Mouse (Mus musculus): ENCODE data around the gene 2310034G01Rik. TPM values are rescaled to one million over a fixed set of nuclear protein-coding genes. Genes with fewer than 3 reads are reported as not detected.
A peak's percentile ranks its signal among the peaks of the same experiment; 100 is the strongest.

The 2310034G01Rik gene
- total and polyA plus RNA-seq, 3 experiments = 0.34 to 0.66 (median 0.43) TPM

GRCm38 (mm10) chr19:46329031-46329641, 21.0 kb downstream of the 2310034G01Rik start:
- H3K27ac ChIP-seq = peak overlapping the region; percentile 93
- peaks cover 7% of the 10 kb centered on the region for H3K4me1 ChIP-seq (ENCODE audit: control insufficient read depth, insufficient read depth, low read length)
- no peak for DNase-seq
- H3K4me3 ChIP-seq = peak overlapping the region; percentile 69
- H3K9ac ChIP-seq (ENCODE audit: low read depth, low read length) = peak overlapping the region; percentile 75
- no peaks in the 10 kb centered on the region for H3K27me3 ChIP-seq (ENCODE audit: control insufficient read depth, insufficient read depth, low read length)
- no peaks in the 10 kb centered on the region for H3K36me3 ChIP-seq (ENCODE audit: control insufficient read depth, insufficient read depth, low read length)
- TF ChIP-seq POLR2A (IDR thresholded peaks at IDR 0.05; ENCODE audit: insufficient read depth, low read depth, low read length) (no peak), CTCF (IDR thresholded peaks at IDR 0.05) (no peak), EP300 (IDR thresholded peaks at IDR 0.05; ENCODE audit: insufficient read depth, low read depth, low read length) (no peak)
- intact Hi-C loops (cut with DNase I) = no loop called here
- 3% methylated on average over 54 of the region's 54 CpGs for WGBS
- no peaks in the 10 kb centered on the region for H3K79me2 ChIP-seq (replicated peaks; ENCODE audit: control insufficient read depth, insufficient read depth, low read length)

- H3K79me2 ChIP-seq (replicated peaks; ENCODE audit: control insufficient read depth, insufficient read depth, low read length) = no peaks in the 10 kb centered on the region
- 0 out of 2 replicates have a peak, but pooled peaks have one; percentile 17 for TF ChIP-seq EP300 (IDR thresholded peaks at IDR 0.05; ENCODE audit: insufficient read depth, low read depth, low read length)
- TF ChIP-seq POLR2A (IDR thresholded peaks at IDR 0.05; ENCODE audit: insufficient read depth, low read depth, low read length) = peak; percentile 93
- no peak for TF ChIP-seq CTCF (IDR thresholded peaks at IDR 0.05)
- H3K36me3 ChIP-seq (ENCODE audit: control insufficient read depth, insufficient read depth, low read length) = no peaks in the 10 kb centered on the region
- H3K4me1 ChIP-seq (ENCODE audit: control insufficient read depth, insufficient read depth, low read length) = peaks cover 7% of the 10 kb centered on the region
- intact Hi-C loops (cut with DNase I) = loop anchor here (1.0 kb wide), 2 partner anchors 10 to 24 kb away; partner anchors contain the start of genes Cuedc2 and Nfkb2
- WGBS = under 1% methylated on average over 81 of the region's 81 CpGs
- H3K4me3 ChIP-seq = peak within 1 kb of the TSS; percentile 69
- peak within 1 kb of the TSS; percentile 93 for H3K27ac ChIP-seq
- peak; percentile 93 to 96 for DNase-seq
- no peaks in the 10 kb centered on the region for H3K27me3 ChIP-seq (ENCODE audit: control insufficient read depth, insufficient read depth, low read length)
- peak within 1 kb of the TSS; percentile 75 for H3K9ac ChIP-seq (ENCODE audit: low read depth, low read length)
Measured at GRCm38 (mm10) chr19:46328081-46329030, 21.7 kb downstream of the 2310034G01Rik start, which contains the start of gene Fbxl15. Gene Fbxl15 (plus strand): TSS chr19:46328184.

DNA sequence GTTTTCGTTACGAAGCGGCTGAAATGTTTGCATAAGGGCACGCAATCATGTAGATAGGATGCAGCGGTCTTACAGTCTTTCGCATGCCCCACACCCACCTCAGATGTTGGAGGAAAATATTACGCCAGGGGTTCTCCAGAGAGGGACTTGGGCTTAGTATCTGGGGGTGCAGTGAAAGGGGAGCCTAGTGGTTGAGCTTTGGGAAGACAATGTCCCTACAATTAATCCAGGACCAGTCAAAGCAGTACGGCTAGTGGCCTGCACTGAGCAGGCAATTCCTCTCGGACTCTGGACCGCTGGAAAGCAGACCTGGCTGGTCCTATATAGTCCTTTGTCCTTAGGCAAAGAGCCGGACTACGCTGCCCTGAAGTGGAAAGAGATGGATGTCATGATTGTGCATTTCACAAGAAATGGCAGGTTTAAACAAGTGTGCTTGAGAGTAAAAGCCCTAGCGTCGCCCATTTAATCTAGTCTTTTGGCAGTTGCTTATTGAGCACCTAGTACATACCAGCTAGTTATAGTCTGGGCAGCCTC, 22.5 kb downstream of the 2310034G01Rik start:
- H3K36me3 ChIP-seq (ENCODE audit: control insufficient read depth, insufficient read depth, low read length) = no peaks in the 10 kb centered on the region
- peak overlapping the region; percentile 93 for H3K27ac ChIP-seq
- H3K9ac ChIP-seq (ENCODE audit: low read depth, low read length) = no peak overlapping the region
- no peaks in the 10 kb centered on the region for H3K79me2 ChIP-seq (replicated peaks; ENCODE audit: control insufficient read depth, insufficient read depth, low read length)
- no peaks in the 10 kb centered on the region for H3K27me3 ChIP-seq (ENCODE audit: control insufficient read depth, insufficient read depth, low read length)
- peak overlapping the region; percentile 69 for H3K4me3 ChIP-seq
- DNase-seq = no peak
- WGBS = 23% methylated on average over 14 of the region's 14 CpGs
- no peak for TF ChIP-seq EP300 (IDR thresholded peaks at IDR 0.05; ENCODE audit: insufficient read depth, low read depth, low read length)
- TF ChIP-seq POLR2A (IDR thresholded peaks at IDR 0.05; ENCODE audit: insufficient read depth, low read depth, low read length) = no peak
- no peak for TF ChIP-seq CTCF (IDR thresholded peaks at IDR 0.05)
- intact Hi-C loops (cut with DNase I) = loop anchor here (1.0 kb wide), 2 partner anchors 11 to 23 kb away; partner anchors contain the start of genes Cuedc2 and Nfkb2
- peaks cover 7% of the 10 kb centered on the region for H3K4me1 ChIP-seq (ENCODE audit: control insufficient read depth, insufficient read depth, low read length)

DNA sequence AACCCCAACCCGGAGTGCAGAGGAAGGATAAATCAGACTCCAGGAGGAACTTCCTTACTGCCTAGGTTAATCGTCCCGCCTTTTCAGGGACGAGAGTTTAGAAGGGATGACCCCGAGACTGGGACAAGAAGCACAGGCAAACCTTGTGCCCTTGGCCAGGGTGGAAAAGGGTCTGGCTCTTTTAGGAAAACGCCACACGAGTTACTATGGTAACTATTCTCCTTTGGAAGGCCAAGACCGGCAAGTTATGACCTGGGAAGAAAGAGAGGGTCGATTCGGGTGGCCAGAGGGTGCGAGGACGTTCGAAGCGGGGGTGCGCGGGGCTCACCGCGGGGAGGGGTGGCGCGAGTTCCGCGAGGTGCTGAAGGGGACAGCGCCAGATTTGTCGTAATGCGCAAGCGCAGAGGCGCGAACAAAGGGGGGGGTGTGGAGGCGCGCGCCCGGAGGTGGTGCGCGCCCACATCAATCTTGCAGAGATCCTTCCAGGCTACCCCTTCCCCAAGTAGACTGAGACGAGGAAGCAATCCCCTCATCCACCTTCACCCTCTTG, 23.3 kb downstream of the 2310034G01Rik start, which contains the start of gene Psd:
Psd (minus strand) TSS at position 401 of the 550 bp plus-strand sequence.
- 1% methylated on average over 35 of the region's 35 CpGs for WGBS
- Histone ChIP-seq H3K4me1 (ENCODE audit: control insufficient read depth, insufficient read depth, low read length) (peaks cover 7% of the 10 kb centered on the region), H3K27me3 (ENCODE audit: control insufficient read depth, insufficient read depth, low read length) (no peaks in the 10 kb centered on the region), H3K27ac (peak within 1 kb of the TSS; percentile 93), H3K9ac (ENCODE audit: low read depth, low read length) (no peak within 1 kb of the TSS), H3K36me3 (ENCODE audit: control insufficient read depth, insufficient read depth, low read length) (no peaks in the 10 kb centered on the region), H3K79me2 (replicated peaks; ENCODE audit: control insufficient read depth, insufficient read depth, low read length) (no peaks in the 10 kb centered on the region), H3K4me3 (peak within 1 kb of the TSS; percentile 69)
- intact Hi-C loops (cut with DNase I) = no loop called here
- no peak for TF ChIP-seq EP300 (IDR thresholded peaks at IDR 0.05; ENCODE audit: insufficient read depth, low read depth, low read length)
- TF ChIP-seq POLR2A (IDR thresholded peaks at IDR 0.05; ENCODE audit: insufficient read depth, low read depth, low read length) = no peak
- TF ChIP-seq CTCF (IDR thresholded peaks at IDR 0.05) = no peak
- peak; percentile 53 to 74 for DNase-seq

DNA sequence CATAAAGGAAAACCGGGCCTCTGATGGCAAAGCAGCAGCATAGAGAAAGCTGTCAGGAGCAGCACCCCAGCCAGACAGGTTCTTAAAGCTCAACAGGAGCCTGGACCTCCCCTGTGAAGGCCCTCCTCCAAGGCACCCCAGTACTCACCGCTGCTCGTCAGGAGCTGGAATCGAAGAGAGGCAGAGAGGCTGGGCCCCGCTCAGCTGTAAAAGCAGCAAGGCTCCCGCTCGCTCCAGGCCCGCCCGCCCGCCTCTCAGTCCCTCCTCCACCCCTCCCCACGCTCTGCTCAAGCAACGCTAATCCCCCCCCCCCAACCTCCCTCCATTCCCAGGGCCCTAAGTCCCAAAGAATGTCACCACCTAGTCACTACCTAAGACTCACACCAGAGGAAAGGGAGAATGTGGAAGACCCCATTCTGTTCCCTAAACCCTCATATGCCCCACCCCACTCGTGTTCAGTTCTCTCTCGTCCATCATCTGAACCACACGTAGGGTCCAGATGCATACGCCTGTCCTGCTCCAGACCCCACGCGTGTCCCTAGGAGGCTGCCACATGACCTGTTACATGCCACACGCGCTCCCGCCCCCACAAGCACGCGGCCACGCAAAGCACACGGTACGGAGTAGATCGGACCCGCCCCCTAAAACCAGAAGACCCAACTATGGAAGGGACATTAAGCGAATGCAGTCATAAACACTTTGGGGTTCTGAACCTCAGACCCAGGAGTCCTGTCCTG, 23.9 kb downstream of the 2310034G01Rik start:
- no peaks in the 10 kb centered on the region for H3K79me2 ChIP-seq (replicated peaks; ENCODE audit: control insufficient read depth, insufficient read depth, low read length)

More for the DNA sequence above, 23.9 kb downstream of the 2310034G01Rik start:
- Histone ChIP-seq H3K27me3 (ENCODE audit: control insufficient read depth, insufficient read depth, low read length) (peaks cover 1% of the 10 kb centered on the region; the same call in 1 of the 2 replicates), H3K9ac (ENCODE audit: low read depth, low read length) (no peak overlapping the region), H3K4me1 (ENCODE audit: control insufficient read depth, insufficient read depth, low read length) (peaks cover 7% of the 10 kb centered on the region), H3K36me3 (ENCODE audit: control insufficient read depth, insufficient read depth, low read length) (no peaks in the 10 kb centered on the region), H3K4me3 (no peak overlapping the region; the same call in 1 of the 2 replicates), H3K27ac (no peak overlapping the region)
- TF ChIP-seq CTCF (IDR thresholded peaks at IDR 0.05) (no peak), POLR2A (IDR thresholded peaks at IDR 0.05; ENCODE audit: insufficient read depth, low read depth, low read length) (no peak), EP300 (IDR thresholded peaks at IDR 0.05; ENCODE audit: insufficient read depth, low read depth, low read length) (no peak)
- intact Hi-C loops (cut with DNase I) = no loop called here
- WGBS = 8% methylated on average over 29 of the region's 29 CpGs
- no peak for DNase-seq
